Mouse (Mus musculus) gastrocnemius, postnatal 14 days (tissue): ENCODE data around the gene Gucy2c. TPM values are rescaled to one million over a fixed set of nuclear protein-coding genes. Genes with fewer than 3 reads are reported as not detected.
A peak's percentile ranks its signal among the peaks of the same experiment; 100 is the strongest.

Experiments used
- DNase-seq: peaks from one replicate; pipeline ENCODE4 v3.0.0; 2021; ENCODE audit warnings: mixed read lengths
- intact Hi-C: fragments of 180-260 bp; cut with DNase I; formaldehyde crosslinking; loops from one replicate; pipeline ENCODE4 v1.15.1; 2025; ENCODE audit warnings: low total_unique reads
- total RNA-seq, 2 experiments: library from RNA; stranded (reverse); gene quantifications; 2 replicates each; pipeline ENCODE4 v1.2.3; 2021

The Gucy2c gene
- total RNA-seq, 2 experiments from 2014 or later, result not detected

GRCm38 (mm10) chr6:136750567-136750966 lies 31.0 kb downstream of the Gucy2c start:
- intact Hi-C loops, result no loop called here
- DNase-seq, result no peak

GRCm38 (mm10) chr6:136745586-136745985 lies 36.0 kb downstream of the Gucy2c start:
- intact Hi-C loops, result no loop called here
- no peak for DNase-seq

GRCm38 (mm10) chr6:136743729-136744128 lies 37.8 kb downstream of the Gucy2c start:
- intact Hi-C loops, result no loop called here
- no peak for DNase-seq

- peak; percentile 73 for DNase-seq
These were observed 39.0 kb downstream of the Gucy2c start for GRCm38 (mm10) chr6:136742352-136743118.

GRCm38 (mm10) chr6:136741281-136741680 lies 40.3 kb downstream of the Gucy2c start:
- intact Hi-C loops, result no loop called here

More at GRCm38 (mm10) chr6:136742352-136743118, 39.0 kb downstream of the Gucy2c start:
- intact Hi-C loops, result no loop called here

GRCm38 (mm10) chr6:136735766-136736165 lies 45.8 kb downstream of the Gucy2c start:
- no peak for DNase-seq
- intact Hi-C loops, result no loop called here

More at GRCm38 (mm10) chr6:136741281-136741680, 40.3 kb downstream of the Gucy2c start:
- DNase-seq, result no peak

- intact Hi-C loops, result no loop called here
- no peak for DNase-seq
These were observed 53.4 kb downstream of the Gucy2c start for GRCm38 (mm10) chr6:136728144-136728543.

GRCm38 (mm10) chr6:136723171-136723570 lies 58.4 kb downstream of the Gucy2c start:
- DNase-seq, result no peak
- intact Hi-C loops, result loop anchor here (5.0 kb wide), 2 partner anchors 101 to 301 kb away; no protein-coding TSS in a partner anchor

- intact Hi-C loops, result loop anchor here (5.0 kb wide), 2 partner anchors 100 to 300 kb away; no protein-coding TSS in a partner anchor
- no peak for DNase-seq
These were observed 59.0 kb downstream of the Gucy2c start for GRCm38 (mm10) chr6:136722565-136722964.

GRCm38 (mm10) chr6:136721925-136722324 lies 59.6 kb downstream of the Gucy2c start:
- intact Hi-C loops, result loop anchor here (5.0 kb wide), 2 partner anchors 100 to 300 kb away; no protein-coding TSS in a partner anchor
- peak; percentile 56 for DNase-seq

- intact Hi-C loops, result loop anchor here (5.0 kb wide), 2 partner anchors 98 to 298 kb away; no protein-coding TSS in a partner anchor
- DNase-seq, result no peak
These were observed 61.1 kb downstream of the Gucy2c start for GRCm38 (mm10) chr6:136720436-136720835.

- intact Hi-C loops, result no loop called here
- DNase-seq, result no peak
These were observed 65.6 kb downstream of the Gucy2c start for GRCm38 (mm10) chr6:136715881-136716431.

- intact Hi-C loops, result no loop called here
- DNase-seq, result no peak
These were observed 67.5 kb downstream of the Gucy2c start for GRCm38 (mm10) chr6:136714097-136714496.

GRCm38 (mm10) chr6:136710408-136710807 lies 71.2 kb downstream of the Gucy2c start:
- intact Hi-C loops, result no loop called here
- no peak for DNase-seq

- intact Hi-C loops, result no loop called here
- no peak for DNase-seq
These were observed 73.0 kb downstream of the Gucy2c start for GRCm38 (mm10) chr6:136708597-136708996.

- intact Hi-C loops, result no loop called here
- no peak for DNase-seq
These were observed 79.7 kb downstream of the Gucy2c start for GRCm38 (mm10) chr6:136701878-136702277.

- DNase-seq, result no peak
- intact Hi-C loops, result no loop called here
These were observed 80.4 kb downstream of the Gucy2c start for GRCm38 (mm10) chr6:136701185-136701584.

GRCm38 (mm10) chr6:136691314-136691713 lies 90.3 kb downstream of the Gucy2c start:
- intact Hi-C loops, result no loop called here
- no peak for DNase-seq

GRCm38 (mm10) chr6:136690527-136690926 lies 91.0 kb downstream of the Gucy2c start:
- intact Hi-C loops, result no loop called here
- no peak for DNase-seq

GRCm38 (mm10) chr6:136689790-136690413 lies 91.7 kb downstream of the Gucy2c start:
- intact Hi-C loops, result no loop called here
- DNase-seq, result no peak
